Mouse (Mus musculus) mature B cell (primary cell): ENCODE results near the gene Wdr11.

ENCODE experiments used
- in situ Hi-C: fragments of 300-500 bp; cut with MboI; formaldehyde crosslinking; loops from 2 replicates; pipeline ENCODE4 v1.14.3; 2019

Gene Wdr11

GRCm38 (mm10) chr7:129591371-129592131, at the start of gene Wdr11:
Gene Wdr11 (plus strand): TSS chr7:129591863.
- in situ Hi-C loops = no loop called here

GRCm38 (mm10) chr7:129567541-129567940, 24.1 kb upstream of the Wdr11 start:
- in situ Hi-C loops = no loop called here

GRCm38 (mm10) chr7:129568338-129568737, 23.3 kb upstream of the Wdr11 start:
- in situ Hi-C loops = no loop called here

- in situ Hi-C loops = no loop called here
Observed at GRCm38 (mm10) chr7:129574471-129574870, 17.2 kb upstream of the Wdr11 start.

- in situ Hi-C loops = no loop called here
Observed at GRCm38 (mm10) chr7:129575110-129575784, 16.4 kb upstream of the Wdr11 start.

- in situ Hi-C loops = no loop called here
Observed at GRCm38 (mm10) chr7:129592132-129592745, 576 bp downstream of the Wdr11 start.

- in situ Hi-C loops = no loop called here
Observed at GRCm38 (mm10) chr7:129597186-129597585, 5.5 kb downstream of the Wdr11 start.

GRCm38 (mm10) chr7:129606291-129606690, 14.6 kb downstream of the Wdr11 start:
- in situ Hi-C loops = no loop called here

GRCm38 (mm10) chr7:129621141-129621540, 29.5 kb downstream of the Wdr11 start:
- in situ Hi-C loops = no loop called here

- in situ Hi-C loops = no loop called here
Observed at GRCm38 (mm10) chr7:129630351-129630750, 38.7 kb downstream of the Wdr11 start.

- in situ Hi-C loops = no loop called here
Observed at GRCm38 (mm10) chr7:129631453-129631852, 39.8 kb downstream of the Wdr11 start.

GRCm38 (mm10) chr7:129635898-129636640, 44.4 kb downstream of the Wdr11 start:
- in situ Hi-C loops = no loop called here

- in situ Hi-C loops = no loop called here
Observed at GRCm38 (mm10) chr7:129636992-129637391, 45.3 kb downstream of the Wdr11 start.

- in situ Hi-C loops = no loop called here
Observed at GRCm38 (mm10) chr7:129637906-129638475, 46.3 kb downstream of the Wdr11 start.

GRCm38 (mm10) chr7:129639006-129639405, 47.3 kb downstream of the Wdr11 start:
- in situ Hi-C loops = no loop called here

GRCm38 (mm10) chr7:129639833-129640232, 48.2 kb downstream of the Wdr11 start:
- in situ Hi-C loops = no loop called here

- in situ Hi-C loops = no loop called here
Observed at GRCm38 (mm10) chr7:129643290-129643689, 51.6 kb downstream of the Wdr11 start.

GRCm38 (mm10) chr7:129647798-129648197, 56.1 kb downstream of the Wdr11 start:
- in situ Hi-C loops = no loop called here

- in situ Hi-C loops = no loop called here
Observed at GRCm38 (mm10) chr7:129648938-129649337, 57.3 kb downstream of the Wdr11 start.

GRCm38 (mm10) chr7:129650717-129651116, 59.1 kb downstream of the Wdr11 start:
- in situ Hi-C loops = loop anchor here (10.0 kb wide), 1 partner anchor 624 kb away; no protein-coding TSS in a partner anchor

GRCm38 (mm10) chr7:129651781-129652180, 60.1 kb downstream of the Wdr11 start:
- in situ Hi-C loops = loop anchor here (10.0 kb wide), 1 partner anchor 623 kb away; no protein-coding TSS in a partner anchor
